Mouse (Mus musculus) ES-CJ7 (cell line): Measurements from ENCODE around the gene Limk2.

ENCODE experiments used
- DNase-seq: peaks from one replicate; pipeline ENCODE4 v3.0.0; 2011; ENCODE audit warnings: low read depth, low spot score

Gene Limk2

GRCm38 (mm10) chr11:3334711-3335316, 74.2 kb downstream of the Limk2 start:
- DNase-seq = peak; percentile 56

- no peak for DNase-seq
Observed at GRCm38 (mm10) chr11:3334141-3334710, 74.8 kb downstream of the Limk2 start.

GRCm38 (mm10) chr11:3333111-3333695, 75.8 kb downstream of the Limk2 start:
- DNase-seq = no peak

GRCm38 (mm10) chr11:3331756-3332642, 77.0 kb downstream of the Limk2 start:
- peak; percentile 95 for DNase-seq

- no peak for DNase-seq
Observed at GRCm38 (mm10) chr11:3330991-3331750, 77.8 kb downstream of the Limk2 start.

GRCm38 (mm10) chr11:3330566-3330965, 78.4 kb downstream of the Limk2 start:
- peak; percentile 75 for DNase-seq

- no peak for DNase-seq
Observed at GRCm38 (mm10) chr11:3329891-3330451, 79.0 kb downstream of the Limk2 start, which contains the start of gene Pik3ip1. TSS of gene Pik3ip1 (plus strand) at chr11:3330401.

GRCm38 (mm10) chr11:3328806-3329775, 79.9 kb downstream of the Limk2 start:
- DNase-seq = peak; percentile 57

- no peak for DNase-seq
Observed at GRCm38 (mm10) chr11:3328271-3328670, 80.7 kb downstream of the Limk2 start.

- no peak for DNase-seq
Observed at GRCm38 (mm10) chr11:3318286-3318685, 90.7 kb downstream of the Limk2 start.

GRCm38 (mm10) chr11:3314148-3314547, 94.8 kb downstream of the Limk2 start:
- peak; percentile 93 for DNase-seq

GRCm38 (mm10) chr11:3313294-3313693, 95.7 kb downstream of the Limk2 start:
- DNase-seq = no peak

- DNase-seq = no peak
Observed at GRCm38 (mm10) chr11:3311586-3312347, 97.2 kb downstream of the Limk2 start.

- DNase-seq = no peak
Observed at GRCm38 (mm10) chr11:3310789-3311585, 98.0 kb downstream of the Limk2 start.

GRCm38 (mm10) chr11:3309884-3310283, 99.1 kb downstream of the Limk2 start:
- no peak for DNase-seq

- no peak for DNase-seq
Observed at GRCm38 (mm10) chr11:3307875-3308274, 101.1 kb downstream of the Limk2 start.

GRCm38 (mm10) chr11:3305821-3306220, 103.2 kb downstream of the Limk2 start:
- no peak for DNase-seq

GRCm38 (mm10) chr11:3302792-3303191, 106.2 kb downstream of the Limk2 start:
- DNase-seq = peak; percentile 40
